17 mouse cellular contexts compared by ENCODE assay signal in genomic region chr2:126090432-126090831, GRCm38 (mm10). TPM values are rescaled to one million over a fixed set of nuclear protein-coding genes. Genes with fewer than 3 reads are reported as not detected.
"Had no signal": no experiment of that assay in that cellular context is flagged by ENCODE, and none has a peak within 500 bp of the region (broad histone marks: within the 10 kb centered on the region; RNA-seq: fewer than 3 reads in every experiment).

No protein-coding gene starts in this region.

- H3K4me2 ChIP-seq: liver, embryonic 11.5 days; liver, embryonic 15.5 days; midbrain, embryonic 13.5 days; neural tube, embryonic 12.5 days had no signal

- H3K4me1 ChIP-seq: limb, embryonic 10.5 days; liver, embryonic 15.5 days; midbrain, embryonic 13.5 days; neural tube, embryonic 12.5 days had no signal

- H3K4me3 ChIP-seq: limb, embryonic 10.5 days; liver, embryonic 15.5 days; midbrain, embryonic 13.5 days; neural tube, embryonic 12.5 days had no signal

- ATAC-seq: lung, postnatal 0 days; midbrain, embryonic 13.5 days had no signal

- DNase-seq: kidney, postnatal 10 days; kidney, postnatal 4 days; lung, adult 2 months; lung, postnatal 36 days; right cerebral cortex, postnatal 4 days; spleen, adult 18-20 months; thymus, adult 18-20 months; thymus, postnatal 14 days had no signal

- H3K27ac ChIP-seq: limb, embryonic 10.5 days; liver, embryonic 15.5 days; midbrain, embryonic 13.5 days; neural tube, embryonic 12.5 days had no signal

- H3K27me3 ChIP-seq: liver, embryonic 15.5 days; midbrain, embryonic 13.5 days; neural tube, embryonic 12.5 days had no signal

- H3K9me3 ChIP-seq: limb, embryonic 10.5 days; liver, embryonic 15.5 days; midbrain, embryonic 13.5 days; neural tube, embryonic 12.5 days had no signal

- H3K9ac ChIP-seq: liver, embryonic 15.5 days; midbrain, embryonic 13.5 days; neural tube, embryonic 12.5 days had no signal

- H3K36me3 ChIP-seq: limb, embryonic 10.5 days; liver, embryonic 15.5 days; midbrain, embryonic 13.5 days; neural tube, embryonic 12.5 days had no signal

RNA-seq across cellular contexts. Expression of gene Fgf7, which starts 56.0 kb away (rescaled TPM):
- total RNA-seq: megakaryocyte progenitor cell, adult 5-6 weeks; monocyte, adult 5-6 weeks; neutrophil, adult 5-6 weeks had no signal
